In the genomic region with DNA sequence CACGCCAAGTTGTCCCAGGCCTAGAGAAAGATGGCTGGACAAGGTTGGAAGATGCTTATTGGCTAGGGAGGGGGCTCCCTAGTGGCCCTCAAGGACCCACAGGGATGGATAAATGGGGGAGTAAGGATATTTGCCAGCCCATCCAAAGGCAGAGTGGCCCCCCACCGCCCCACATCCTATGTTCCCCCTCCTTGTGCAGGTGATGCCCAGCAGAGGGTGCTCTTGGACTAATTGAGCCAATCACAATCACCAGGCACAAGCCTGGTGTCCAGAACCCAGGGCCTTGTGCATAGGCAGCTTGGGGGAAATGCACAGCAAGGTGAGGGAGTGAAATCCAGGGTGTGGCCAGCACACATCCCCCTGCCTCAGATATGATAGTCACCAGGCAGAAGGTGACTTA, we compare ENCODE assay signal across 9 mouse cellular contexts. TPM values are rescaled to one million over a fixed set of nuclear protein-coding genes. Genes with fewer than 3 reads are reported as not detected.
DNase-seq lines count a peak whose midpoint lies in the region; ATAC-seq and TF ChIP-seq lines count a peak whose summit lies in the region.
"Had no signal": no experiment of that assay in that cellular context is flagged by ENCODE, and none has a peak within 500 bp of the region (broad histone marks: within the 10 kb centered on the region; RNA-seq: fewer than 3 reads in every experiment).

No protein-coding gene starts in this region.

- no peaks in the 10 kb centered on the region for H3K36me3 ChIP-seq in myocyte (ENCODE audit: control insufficient read depth, insufficient read depth)

- no peak for ATAC-seq in inflammation-experienced regulatory T-cells, adult 6 months

- peak overlapping the region; percentile 82 for H3K4me2 ChIP-seq in myocyte (ENCODE audit: low read depth)

- H3K79me2 ChIP-seq in myocyte (ENCODE audit: control insufficient read depth, insufficient read depth): no peaks in the 10 kb centered on the region

- H3K27me3 ChIP-seq in myocyte (ENCODE audit: control insufficient read depth, insufficient read depth, insufficient read length): no peaks in the 10 kb centered on the region

- no peak overlapping the region for H3ac ChIP-seq in myocyte (ENCODE audit: control insufficient read depth, insufficient read length)

- peak; percentile 48 to 61 for DNase-seq in heart, adult 18-20 months
- DNase-seq in heart, adult 8-10 months (ENCODE audit: low spot score): no peak
- DNase-seq in CD4-positive helper T cell, adult 2 months (ENCODE audit: low read depth, low spot score): peak; percentile 28
- DNase-seq in cerebellum, adult 8-10 months: peak; percentile 73
- DNase-seq in forelimb bud, embryonic 11.5 days (ENCODE audit: low read depth, low spot score): peak; percentile 46
- peak; percentile 67 to 73 for DNase-seq in kidney, postnatal 4 days

- peak overlapping the region; percentile 33 for H3K4me3 ChIP-seq in myocyte

- TF ChIP-seq POLR2A in myocyte (IDR thresholded peaks at IDR 0.05; ENCODE audit: insufficient read length, low read depth): no peak

TF ChIP-seq in myocyte, 11 proteins besides CTCF, POLR2A, EP300 and RAD21:
- no peak for TF ChIP-seq MAX (IDR thresholded peaks at IDR 0.05; ENCODE audit: low read depth)
- TF ChIP-seq CEBPB (IDR thresholded peaks at IDR 0.05; ENCODE audit: insufficient read depth, poor library complexity, severe bottlenecking): no peak
- no peak for TF ChIP-seq TCF3 (IDR thresholded peaks at IDR 0.05; ENCODE audit: insufficient read length, low read depth)
- TF ChIP-seq SRF (IDR thresholded peaks at IDR 0.05; ENCODE audit: control insufficient read depth, insufficient read length, low read depth): no peak
- no peak for TF ChIP-seq POLR2AphosphoS2 (IDR thresholded peaks at IDR 0.05; ENCODE audit: insufficient read length, low read depth)
- TF ChIP-seq TCF12 (IDR thresholded peaks at IDR 0.05; ENCODE audit: insufficient read depth, poor library complexity, severe bottlenecking): no peak
- TF ChIP-seq REST (IDR thresholded peaks at IDR 0.05; ENCODE audit: insufficient read depth, insufficient read length): no peak
- TF ChIP-seq USF1 (IDR thresholded peaks at IDR 0.05; ENCODE audit: low read depth): no peak
- TF ChIP-seq MYOD1 (IDR thresholded peaks at IDR 0.05; ENCODE audit: control insufficient read depth in 1 of 3, insufficient read length in 2 of 3, low read depth in 2 of 3): no peak
- TF ChIP-seq E2F4 (IDR thresholded peaks at IDR 0.05; ENCODE audit: insufficient read depth): no peak
- no peak for TF ChIP-seq MYOG (IDR thresholded peaks at IDR 0.05; ENCODE audit: control insufficient read depth in 1 of 3, insufficient read depth in 1 of 3, insufficient read length in 2 of 3, low read depth in 2 of 3)

RNA-seq across cellular contexts. Expression of gene Csdc2, which starts 1.7 kb away (rescaled TPM):
- 10 to 100 TPM; 54.7 to 62.7 TPM for total RNA-seq in heart, adult 18-20 months (2021)
- total RNA-seq in heart, adult 8-10 months (2022): 100 to 1,000 TPM in 1 of 4 experiments, 10 to 100 TPM in 3; 64.7 to 103 (median 72.9) TPM
- 38.3 TPM for polyA plus RNA-seq in myocyte (2012; fragmentation: generic; extraction: Trizol)
- polyA plus RNA-seq in inflammation-experienced regulatory T-cells, adult 6 months (2017; shearing (Covaris generic)): not detected

RNA-seq across cellular contexts. Expression of gene Polr3h, which starts 12.2 kb away (rescaled TPM):
- 10 to 100 TPM in 1 of 2 experiments, 1 to 10 TPM in 1; 7.8 to 10.7 TPM for total RNA-seq in heart, adult 18-20 months (2021)
- 10 to 100 TPM in 1 of 4 experiments, 1 to 10 TPM in 3; 7.6 to 10.3 (median 9.6) TPM for total RNA-seq in heart, adult 8-10 months (2022)
- polyA plus RNA-seq in myocyte (2012; fragmentation: generic; extraction: Trizol): 247 TPM
- 10 to 100 TPM; 17.4 to 28.3 (median 22.6) TPM for polyA plus RNA-seq in inflammation-experienced regulatory T-cells, adult 6 months (2017; shearing (Covaris generic))

RNA-seq across cellular contexts. Expression of gene Pmm1, which starts 22.5 kb away (rescaled TPM):
- 10 to 100 TPM; 24.7 to 31.4 TPM for total RNA-seq in heart, adult 18-20 months (2021)
- total RNA-seq in heart, adult 8-10 months (2022): 10 to 100 TPM; 25.4 to 39.1 (median 28.2) TPM
- 104 TPM for polyA plus RNA-seq in myocyte (2012; fragmentation: generic; extraction: Trizol)
- polyA plus RNA-seq in inflammation-experienced regulatory T-cells, adult 6 months (2017; shearing (Covaris generic)): 10 to 100 TPM in 2 of 3 experiments, 1 to 10 TPM in 1; 9.3 to 33.3 (median 11.7) TPM

RNA-seq across cellular contexts. Expression of gene 1700029P11Rik, which starts 42.1 kb away (rescaled TPM):
- not detected for total RNA-seq in heart, adult 18-20 months (2021)
- total RNA-seq in heart, adult 8-10 months (2022): not detected
- polyA plus RNA-seq in myocyte (2012; fragmentation: generic; extraction: Trizol): not detected
- polyA plus RNA-seq in inflammation-experienced regulatory T-cells, adult 6 months (2017; shearing (Covaris generic)): not detected
- total RNA-seq: left cerebral cortex, postnatal 25 days had no signal

RNA-seq across cellular contexts. Expression of gene Xrcc6, which starts 49.4 kb away (rescaled TPM):
- total RNA-seq in heart, adult 18-20 months (2021): 10 to 100 TPM; 24.6 to 25.3 TPM
- total RNA-seq in heart, adult 8-10 months (2022): 10 to 100 TPM; 20.9 to 28.1 (median 26.8) TPM
- 46.3 TPM for polyA plus RNA-seq in myocyte (2012; fragmentation: generic; extraction: Trizol)
- polyA plus RNA-seq in inflammation-experienced regulatory T-cells, adult 6 months (2017; shearing (Covaris generic)): 10 to 100 TPM; 54.3 to 56.7 (median 54.4) TPM
